Mouse (Mus musculus) Patski (cell line): ENCODE measurements around the gene Ankrd28. TPM values are rescaled to one million over a fixed set of nuclear protein-coding genes. Genes with fewer than 3 reads are reported as not detected.
A peak's percentile ranks its signal among the peaks of the same experiment; 100 is the strongest.

Experiments used
- ATAC-seq: fragments of 100-300 bp; one replicate; pipeline ENCODE4 v1.8.0; 2021
- CTCF ChIA-PET: fragments of 350-600 bp; sonication (Branson Sonifier 250); formaldehyde crosslinking; loops from one replicate; lab custom pipeline; 2022; ENCODE audit warnings: inconsistent platforms; lab: Charles Lee
- POLR2A ChIA-PET: fragments of 350-600 bp; sonication (Branson Sonifier 250); formaldehyde crosslinking; loops from one replicate; lab custom pipeline; 2022; ENCODE audit warnings: antibody characterized with exemption, inconsistent platforms; lab: Charles Lee
- DNase-seq: peaks from one replicate; pipeline ENCODE4 v3.0.0-alpha.2; 2011; ENCODE audit warnings: low read depth, low spot score
- H3K27me3 ChIP-seq: fragments of 371-371 bp; one replicate; pipeline ENCODE4 v1.5.1; 2021
- CTCF ChIP-seq: fragments of 100-300 bp; IDR thresholded peaks from one replicate; pipeline ENCODE4 v1.5.1; 2021
- in situ Hi-C: fragments of 300-500 bp; cut with MboI; formaldehyde crosslinking; loops from 3 replicates; pipeline ENCODE4 v1.11.1; 2018; ENCODE audit warnings: low pct_unique_long_range_greater_than_20kb, mixed read lengths
- polyA plus RNA-seq: library from polyadenylated mRNA; unstranded; gene quantifications from one replicate; pipeline ENCODE4 v1.2.3, GENCODE M21; 2021

Ankrd28 gene
- polyA plus RNA-seq, 1 experiment from 2014 or later: 26.6 TPM

DNA sequence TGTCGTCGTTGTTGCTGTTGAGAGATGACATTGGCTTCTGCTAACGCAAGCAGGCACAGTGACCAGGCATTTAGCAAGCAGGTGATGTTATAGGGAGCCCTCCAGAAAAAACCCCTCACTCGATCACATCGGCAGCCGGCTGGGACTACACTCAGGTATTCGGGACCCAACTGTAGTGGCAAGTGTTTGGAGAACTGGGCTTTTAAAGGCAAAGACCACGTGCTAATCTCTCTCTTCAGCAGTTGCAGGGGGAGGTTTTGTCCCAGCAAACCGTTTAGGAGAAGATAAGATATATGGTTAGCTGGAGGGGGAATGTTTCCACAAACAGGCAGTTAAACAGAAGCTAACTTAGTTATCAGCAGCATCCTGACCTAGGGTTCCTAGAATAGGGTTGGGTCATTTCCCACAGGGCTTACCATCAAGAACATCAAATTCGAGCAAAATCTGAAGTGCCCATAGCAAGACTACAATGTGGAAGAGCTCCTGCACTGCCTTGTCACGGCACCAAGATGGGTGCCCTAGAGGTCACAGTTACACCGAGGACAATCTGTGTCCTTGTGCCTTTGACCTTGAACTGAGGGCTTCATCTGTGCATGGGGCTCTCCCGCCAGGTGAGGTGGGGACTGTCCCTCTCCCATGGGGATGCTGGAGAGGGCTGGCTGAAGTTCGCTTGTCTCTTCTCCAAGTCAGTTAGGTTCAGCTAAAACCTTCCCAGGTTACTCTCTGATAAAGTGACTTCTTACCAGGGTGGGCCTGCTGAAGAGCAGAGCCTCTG is 177.2 kb downstream of the Ankrd28 start:
- no peaks in the 10 kb centered on the region for H3K27me3 ChIP-seq
- DNase-seq: no peak
- in situ Hi-C loops: no loop called here
- no peak for TF ChIP-seq CTCF
- ChIA-PET POLR2A (no interaction called here), CTCF (interaction anchor here (1.2 to 1.6 kb wide), 2 partner anchors 138 to 141 kb away, joined by 4 read pairs; no protein-coding TSS in a partner anchor)
- ATAC-seq: no peak

DNA sequence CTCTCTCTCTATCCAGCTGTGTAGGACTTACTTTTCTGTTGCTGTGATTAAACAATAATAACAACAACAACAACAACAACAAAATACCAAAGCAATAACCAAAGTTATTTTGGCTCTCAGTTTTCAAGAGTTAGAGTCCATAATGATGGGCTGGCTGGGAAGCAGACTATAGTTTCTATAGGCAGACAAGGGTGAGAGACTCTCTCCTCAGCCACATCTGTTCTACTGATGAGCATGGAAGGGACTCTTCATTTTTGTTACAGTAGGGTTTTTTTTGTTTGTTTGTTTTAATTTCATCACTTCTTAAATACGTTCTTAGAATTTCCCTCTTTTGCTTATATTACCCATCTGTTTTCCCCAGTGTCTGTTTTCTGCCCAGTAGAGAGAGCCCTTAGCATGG is 177.8 kb downstream of the Ankrd28 start:
- ChIA-PET POLR2A (no interaction called here), CTCF (interaction anchor here (1.2 to 1.6 kb wide), 3 partner anchors 10 to 142 kb away, joined by 3 to 4 read pairs (median 4); no protein-coding TSS in a partner anchor)
- no peak for TF ChIP-seq CTCF
- in situ Hi-C loops: no loop called here
- DNase-seq (no peak), ATAC-seq (no peak)
- H3K27me3 ChIP-seq: no peaks in the 10 kb centered on the region

DNA sequence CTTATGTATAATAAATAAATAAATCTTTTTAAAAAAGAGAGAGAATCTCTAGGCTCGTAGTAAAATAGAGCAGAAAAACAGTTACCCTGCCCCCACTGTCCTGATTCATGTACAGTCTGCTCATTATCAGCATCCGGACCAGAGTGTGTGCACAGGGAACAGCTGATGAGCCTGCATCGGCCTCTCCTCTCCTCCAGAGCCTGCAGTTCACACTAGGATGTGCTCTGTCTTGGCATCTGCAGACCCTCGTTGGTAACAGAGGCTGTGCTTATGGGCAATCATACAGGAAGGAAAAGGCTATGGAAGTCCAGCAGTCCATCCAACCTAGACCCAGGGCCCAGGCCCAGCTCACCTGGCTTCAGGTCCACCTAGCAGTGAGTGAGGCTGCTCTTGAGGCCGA is 178.3 kb downstream of the Ankrd28 start:
- TF ChIP-seq CTCF: no peak
- POLR2A ChIA-PET: no interaction called here
- in situ Hi-C loops: no loop called here
- no peaks in the 10 kb centered on the region for H3K27me3 ChIP-seq
- CTCF ChIA-PET: interaction anchor here (1.4 to 1.6 kb wide), 2 partner anchors 9 to 139 kb away, joined by 3 to 4 read pairs; no protein-coding TSS in a partner anchor
- no peak for DNase-seq
- ATAC-seq: no peak

DNA sequence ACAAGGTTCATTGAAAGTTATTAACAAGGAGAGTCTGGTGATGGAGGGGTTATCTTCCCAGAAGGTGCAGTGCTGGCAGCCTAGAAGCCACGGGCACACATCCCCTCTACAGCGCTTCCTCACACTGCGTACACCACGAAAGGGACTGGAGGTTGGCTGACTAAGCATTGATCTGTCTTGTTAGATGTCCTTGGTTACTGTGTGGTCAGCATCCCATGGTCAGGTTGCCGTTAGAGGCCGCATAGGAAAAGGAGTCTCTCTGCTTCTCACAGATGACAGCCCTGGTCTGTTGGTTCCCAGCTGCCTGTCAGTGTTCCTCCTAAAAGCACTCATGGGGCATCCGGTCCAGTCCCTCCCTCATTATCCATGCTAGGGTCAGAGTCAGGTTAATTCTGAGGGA is 179.2 kb downstream of the Ankrd28 start:
- in situ Hi-C loops: no loop called here
- DNase-seq (no peak), ATAC-seq (no peak)
- CTCF ChIA-PET: interaction anchor here (1.4 to 1.5 kb wide), 2 partner anchors 9 to 21 kb away, joined by 3 read pairs; no protein-coding TSS in a partner anchor
- POLR2A ChIA-PET: no interaction called here
- no peaks in the 10 kb centered on the region for H3K27me3 ChIP-seq
- TF ChIP-seq CTCF: no peak

DNA sequence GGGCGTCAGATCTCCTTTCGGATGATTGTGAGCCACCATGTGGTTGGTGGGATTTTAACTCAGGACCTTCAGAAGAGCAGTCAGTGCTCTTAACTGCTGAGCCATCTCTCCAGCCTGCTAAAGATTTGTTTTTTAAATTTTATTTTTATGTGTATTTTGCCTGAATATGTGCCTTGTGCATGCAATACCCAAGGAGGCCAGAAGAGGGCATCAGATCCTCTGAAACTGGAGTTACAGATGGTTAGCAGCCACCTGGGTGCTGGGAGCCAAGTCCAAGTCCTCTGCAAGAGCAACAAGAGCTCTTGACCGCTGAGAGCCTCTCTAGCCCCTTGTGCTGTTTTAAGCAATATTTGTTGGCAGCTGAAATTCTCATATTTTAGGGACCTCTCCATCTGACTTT is 180.1 kb downstream of the Ankrd28 start:
- ChIA-PET CTCF (interaction anchor here (1.5 kb wide), 1 partner anchor 22 kb away, joined by 3 read pairs; no protein-coding TSS in a partner anchor), POLR2A (no interaction called here)
- TF ChIP-seq CTCF: peak; percentile 66
- no peak for ATAC-seq
- in situ Hi-C loops: no loop called here
- no peak for DNase-seq
- H3K27me3 ChIP-seq: no peaks in the 10 kb centered on the region

Other genes starting within 250 kb of the Ankrd28 start
- gene Colq, start 239.3 kb downstream of the Ankrd28 start, polyA plus RNA-seq: not detected
- 5.8 TPM for gene Gm49387, start 189.8 kb downstream of the Ankrd28 start, polyA plus RNA-seq
- 42.7 TPM for gene Btd, start 189.6 kb downstream of the Ankrd28 start, polyA plus RNA-seq
- 27.5 TPM for gene Hacl1, start 189.4 kb downstream of the Ankrd28 start, polyA plus RNA-seq
- 0.14 TPM for gene Galnt15, start 198.3 kb upstream of the Ankrd28 start, polyA plus RNA-seq